In genomic region chr4:105109199-105109989, GRCm38 (mm10) we compare ENCODE assay signal across 8 mouse cellular contexts. TPM values are rescaled to one million over a fixed set of nuclear protein-coding genes. Genes with fewer than 3 reads are reported as not detected.
A peak's percentile ranks its signal among the peaks of the same experiment; 100 is the strongest.
DNase-seq lines count a peak whose midpoint lies in the region; ATAC-seq lines count a peak whose summit lies in the region.

Prkaa2 (minus strand) TSS chr4:105109890.

- peak within 1 kb of the TSS; percentile 67 for H3K4me3 ChIP-seq in forebrain, embryonic 14.5 days (ENCODE audit: low read depth, low read length)
- peak within 1 kb of the TSS; percentile 56 for H3K4me3 ChIP-seq in liver, embryonic 15.5 days (replicated peaks)
- peak within 1 kb of the TSS; percentile 70 for H3K4me3 ChIP-seq in neural tube, embryonic 12.5 days
- peak within 1 kb of the TSS; percentile 66 for H3K4me3 ChIP-seq in stomach, embryonic 15.5 days (replicated peaks)

- H3K4me2 ChIP-seq in forebrain, embryonic 14.5 days (ENCODE audit: low read length): peak within 1 kb of the TSS; percentile 88
- H3K4me2 ChIP-seq in liver, embryonic 15.5 days: peak within 1 kb of the TSS; percentile 70
- peak within 1 kb of the TSS; percentile 93 for H3K4me2 ChIP-seq in neural tube, embryonic 12.5 days (replicated peaks)
- peak within 1 kb of the TSS; percentile 95 for H3K4me2 ChIP-seq in stomach, embryonic 15.5 days

- 0 out of 2 replicates have a peak, but pooled peaks cover 2% of the 10 kb centered on the region for H3K27me3 ChIP-seq in forebrain, embryonic 14.5 days (replicated peaks; ENCODE audit: control insufficient read depth, insufficient read depth, low read length)
- peaks cover 37% of the 10 kb centered on the region for H3K27me3 ChIP-seq in liver, embryonic 15.5 days
- H3K27me3 ChIP-seq in neural tube, embryonic 12.5 days (replicated peaks): no peaks in the 10 kb centered on the region
- peaks cover 9% of the 10 kb centered on the region for H3K27me3 ChIP-seq in stomach, embryonic 15.5 days (replicated peaks)

- WGBS in forebrain, embryonic 14.5 days: under 1% methylated on average over 71 of the region's 80 CpGs
- 2% methylated on average over 75 of the region's 80 CpGs for WGBS in liver, embryonic 15.5 days (ENCODE audit: insufficient replicate concordance)
- WGBS in neural tube, embryonic 12.5 days: under 1% methylated on average over 80 of the region's 80 CpGs
- WGBS in stomach, embryonic 15.5 days: under 1% methylated on average over 57 of the region's 80 CpGs

- H3K9ac ChIP-seq in forebrain, embryonic 14.5 days (ENCODE audit: low read length): peak within 1 kb of the TSS; percentile 87
- H3K9ac ChIP-seq in liver, embryonic 15.5 days: peak within 1 kb of the TSS; percentile 37
- H3K9ac ChIP-seq in neural tube, embryonic 12.5 days: peak within 1 kb of the TSS; percentile 78
- H3K9ac ChIP-seq in stomach, embryonic 15.5 days: peak within 1 kb of the TSS; percentile 34

- peak; percentile 95 for ATAC-seq in forebrain, embryonic 14.5 days
- peak; percentile 64 for ATAC-seq in liver, embryonic 15.5 days (ENCODE audit: insufficient read depth)
- ATAC-seq in neural tube, embryonic 12.5 days (ENCODE audit: low FRiP score, low read depth): peak; percentile 93
- peak; percentile 89 for ATAC-seq in stomach, embryonic 15.5 days (ENCODE audit: insufficient read depth, low FRiP score, low read depth)

- peaks cover 10% of the 10 kb centered on the region for H3K4me1 ChIP-seq in forebrain, embryonic 14.5 days (ENCODE audit: control insufficient read depth, insufficient read depth, low read length)
- 0 out of 2 replicates have a peak, but pooled peaks cover 3% of the 10 kb centered on the region for H3K4me1 ChIP-seq in liver, embryonic 15.5 days (replicated peaks)
- no peaks in the 10 kb centered on the region for H3K4me1 ChIP-seq in neural tube, embryonic 12.5 days
- H3K4me1 ChIP-seq in stomach, embryonic 15.5 days: peaks cover 10% of the 10 kb centered on the region

- intact Hi-C loops in heart, postnatal 10 days (cut with DNase I): no loop called here

- DNase-seq in A20 (ENCODE audit: low read depth, low spot score): peak; percentile 66
- DNase-seq in c-Kit-positive CD71-negative TER-119-negative erythroid progenitor cells, embryonic 14.5 days (ENCODE audit: low read depth): peak; percentile 18
- peak; percentile 76 for DNase-seq in forebrain, embryonic 14.5 days (ENCODE audit: low spot score)
- peak; percentile 83 to 85 for DNase-seq in heart, postnatal 10 days
- DNase-seq in kidney, postnatal 4 days: peak; percentile 80 to 88

- H3K27ac ChIP-seq in forebrain, embryonic 14.5 days (ENCODE audit: low read depth, low read length): peak within 1 kb of the TSS; percentile 68
- H3K27ac ChIP-seq in liver, embryonic 15.5 days (replicated peaks): no peak within 1 kb of the TSS
- H3K27ac ChIP-seq in neural tube, embryonic 12.5 days: no peak within 1 kb of the TSS; the same call in 1 of the 2 replicates
- no peak within 1 kb of the TSS for H3K27ac ChIP-seq in stomach, embryonic 15.5 days

- H3K9me3 ChIP-seq in forebrain, embryonic 14.5 days (replicated peaks; ENCODE audit: control insufficient read depth, low read length): no peaks in the 10 kb centered on the region
- no peaks in the 10 kb centered on the region for H3K9me3 ChIP-seq in liver, embryonic 15.5 days (replicated peaks)
- no peaks in the 10 kb centered on the region for H3K9me3 ChIP-seq in neural tube, embryonic 12.5 days
- no peaks in the 10 kb centered on the region for H3K9me3 ChIP-seq in stomach, embryonic 15.5 days

- H3K36me3 ChIP-seq in forebrain, embryonic 14.5 days (ENCODE audit: control insufficient read depth, insufficient read depth, low read length): no peaks in the 10 kb centered on the region
- H3K36me3 ChIP-seq in liver, embryonic 15.5 days (replicated peaks): no peaks in the 10 kb centered on the region
- no peaks in the 10 kb centered on the region for H3K36me3 ChIP-seq in neural tube, embryonic 12.5 days
- H3K36me3 ChIP-seq in stomach, embryonic 15.5 days: no peaks in the 10 kb centered on the region

RNA-seq across cellular contexts. Expression of gene Prkaa2, which starts in this region (rescaled TPM):
- polyA plus RNA-seq in forebrain, embryonic 14.5 days (2014; fragmentation: Nextera tagmentation; extraction: Ambion mirVana): 9.8 and 12.8 TPM in 2 replicates
- 10 to 100 TPM; 71.3 to 81.0 TPM for total RNA-seq in heart, postnatal 10 days (2021)
- 0.50 and 0.52 TPM in 2 replicates for polyA plus RNA-seq in liver, embryonic 15.5 days (2015; fragmentation: Nextera tagmentation; extraction: Ambion mirVana)
- 6.5 and 6.8 TPM in 2 replicates for polyA plus RNA-seq in neural tube, embryonic 12.5 days (2016; fragmentation: Nextera tagmentation; extraction: Ambion mirVana)
- 2.2 and 2.5 TPM in 2 replicates for polyA plus RNA-seq in stomach, embryonic 15.5 days (2015; fragmentation: Nextera tagmentation; extraction: Ambion mirVana)

Comparison
In these comparisons a context has a peak if more than half of its experiments do, and no peak if none do; other contexts are left out.
1. Peak in ATAC-seq, H3K4me3 ChIP-seq, H3K9ac ChIP-seq and H3K4me2 ChIP-seq in liver, embryonic 15.5 days; RNA of the gene not detected or under 1 TPM.
2. DNase-seq: peak in every context shown above with its lines; median percentile 84 in heart, postnatal 10 days; 84 in kidney, postnatal 4 days; 76 in forebrain, embryonic 14.5 days; 66 in A20; 18 in c-Kit-positive CD71-negative TER-119-negative erythroid progenitor cells, embryonic 14.5 days.
3. H3K9ac ChIP-seq: peak in every context shown above with its lines; median percentile 87 in forebrain, embryonic 14.5 days; 78 in neural tube, embryonic 12.5 days; 37 in liver, embryonic 15.5 days; 34 in stomach, embryonic 15.5 days.